Mouse (Mus musculus): ENCODE measurements around the gene Ythdf1. TPM values are rescaled to one million over a fixed set of nuclear protein-coding genes. Genes with fewer than 3 reads are reported as not detected.

The Ythdf1 gene
- polyA plus RNA-seq, 1 experiment from 2014 or later: 14.9 TPM

DNA sequence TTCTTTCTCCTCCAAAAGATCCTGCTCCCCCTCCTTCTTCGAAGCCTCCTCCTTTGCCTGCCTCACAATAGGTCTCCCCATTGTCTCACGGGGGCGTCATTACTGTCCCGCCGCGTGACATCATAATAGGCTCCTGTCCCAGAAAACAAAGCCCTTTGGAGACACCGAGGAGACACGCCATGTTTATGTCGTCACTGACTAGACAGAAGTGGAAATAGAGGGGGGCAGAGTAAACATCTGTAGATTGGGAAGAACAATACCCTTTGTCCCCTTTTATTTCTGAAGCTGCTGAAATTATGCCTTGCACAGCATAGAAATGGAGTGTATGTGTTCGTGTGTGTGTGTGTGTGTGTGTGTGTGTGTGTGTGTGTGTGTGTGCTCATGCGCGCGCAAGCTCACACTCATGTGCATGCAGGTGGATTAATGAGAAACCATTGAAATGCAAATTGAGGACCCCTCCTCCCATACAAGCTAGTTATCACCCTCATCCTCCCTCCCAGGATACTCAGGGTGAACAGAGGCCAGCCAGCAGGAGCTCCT is 65.7 kb downstream of the Ythdf1 start:
- Histone ChIP-seq H3K9me3 (ENCODE audit: control insufficient read depth, low read length) (no peaks in the 10 kb centered on the region), H3K4me2 (ENCODE audit: low read depth, low read length) (no peak overlapping the region), H3K9ac (ENCODE audit: low read length) (no peak overlapping the region), H3K4me1 (replicated peaks; ENCODE audit: control insufficient read depth, insufficient read depth, low read length) (no peaks in the 10 kb centered on the region), H3K27ac (ENCODE audit: low read length) (no peak overlapping the region), H3K4me3 (ENCODE audit: low read length) (no peak overlapping the region), H3K27me3 (ENCODE audit: control insufficient read depth, insufficient read depth, low read depth, low read length) (no peaks in the 10 kb centered on the region), H3K36me3 (ENCODE audit: control insufficient read depth, insufficient read depth, low read length) (no peaks in the 10 kb centered on the region)
- ATAC-seq (ENCODE audit: low read depth): no peak
- WGBS: 14% methylated on average over 13 of the region's 13 CpGs

Small RNAs within 50 kb of the gene (microRNA-seq; reads per million reads assigned to microRNA genes)
- not detected for gene Mir124a-3

Other genes with a start within 250 kb of the Ythdf1 start
- 27.6 and 28.2 TPM in 2 replicates for gene Dido1, start 210.9 kb downstream of the Ythdf1 start, polyA plus RNA-seq (2015; fragmentation: Nextera tagmentation; extraction: Ambion mirVana)
- gene Gid8, start 210.8 kb downstream of the Ythdf1 start, polyA plus RNA-seq (2015; fragmentation: Nextera tagmentation; extraction: Ambion mirVana): 49.4 and 50.9 TPM in 2 replicates
- 1.5 and 2.1 TPM in 2 replicates for gene Slc17a9, start 195.7 kb downstream of the Ythdf1 start, polyA plus RNA-seq (2015; fragmentation: Nextera tagmentation; extraction: Ambion mirVana)
- gene Bhlhe23, start 144.0 kb downstream of the Ythdf1 start, polyA plus RNA-seq (2015; fragmentation: Nextera tagmentation; extraction: Ambion mirVana): not detected in 2 replicates
- gene Birc7, start 8.1 kb upstream of the Ythdf1 start, polyA plus RNA-seq (2015; fragmentation: Nextera tagmentation; extraction: Ambion mirVana): 0.14 TPM in 1 of 2 replicates, not detected in the other
- gene Nkain4, start 33.8 kb upstream of the Ythdf1 start, polyA plus RNA-seq (2015; fragmentation: Nextera tagmentation; extraction: Ambion mirVana): 98.4 and 106 TPM in 2 replicates
- 96.2 and 98.6 TPM in 2 replicates for gene Arfgap1, start 46.3 kb upstream of the Ythdf1 start, polyA plus RNA-seq (2015; fragmentation: Nextera tagmentation; extraction: Ambion mirVana)
- gene Col20a1, start 65.6 kb upstream of the Ythdf1 start, polyA plus RNA-seq (2015; fragmentation: Nextera tagmentation; extraction: Ambion mirVana): 0.09 and 0.30 TPM in 2 replicates
- 0.45 and 0.46 TPM in 2 replicates for gene Chrna4, start 122.6 kb upstream of the Ythdf1 start, polyA plus RNA-seq (2015; fragmentation: Nextera tagmentation; extraction: Ambion mirVana)
- 0.10 and 0.29 TPM in 2 replicates for gene Kcnq2, start 214.4 kb upstream of the Ythdf1 start, polyA plus RNA-seq (2015; fragmentation: Nextera tagmentation; extraction: Ambion mirVana)
- gene Eef1a2, start 236.1 kb upstream of the Ythdf1 start, polyA plus RNA-seq (2015; fragmentation: Nextera tagmentation; extraction: Ambion mirVana): 0.16 and 0.20 TPM in 2 replicates

Measured in lung, embryonic 16.5 days (tissue).